Mouse (Mus musculus) E14TG2a.4 (cell line): ENCODE results near the gene Igsf23.
"Not testable (repeated sequence)": the region's sequence is repeated elsewhere in the genome, so short reads cannot be mapped to it uniquely, and the experiment has no call there.

ENCODE experiments used
- H3K27me3 ChIP-seq: 2 replicates; pipeline ENCODE4 v1.6.1; 2014; ENCODE audit warnings: low read length, control low read depth; ENCODE audit not compliant: insufficient read depth
- H3K36me3 ChIP-seq: 2 replicates; pipeline ENCODE4 v1.6.1; 2014; ENCODE audit warnings: low read length, control low read depth; ENCODE audit not compliant: insufficient read depth
- H3K4me1 ChIP-seq: replicated peaks from 2 replicates; pipeline ENCODE4 v1.6.1; 2014; ENCODE audit warnings: low read depth, low read length, control low read depth
- H3K4me3 ChIP-seq: replicated peaks from 2 replicates; pipeline ENCODE4 v1.5.1; 2014; ENCODE audit warnings: mild to moderate bottlenecking, low read length
- H3K9me3 ChIP-seq: 2 replicates; pipeline ENCODE4 v1.6.1; 2014; ENCODE audit warnings: low read length, control low read depth
- CTCF ChIP-seq: conservative IDR thresholded peaks from 2 replicates; pipeline ENCODE4 v1.5.1; 2014; ENCODE audit warnings: low read length
- NANOG ChIP-seq: IDR thresholded peaks from 2 replicates; pipeline ENCODE4 v1.6.1; 2014; ENCODE audit warnings: borderline replicate concordance, low read length, mixed read lengths
- POU5F1 ChIP-seq: IDR thresholded peaks from 2 replicates; pipeline ENCODE4 v1.6.1; 2014; ENCODE audit warnings: low read length, borderline replicate concordance

Gene Igsf23

GRCm38 (mm10) chr7:19950589-19950988 is at the start of gene Igsf23:
Igsf23 (minus strand) TSS chr7:19950756.
- Histone ChIP-seq H3K4me3 (peak within 1 kb of the TSS; percentile 61), H3K4me1 (peaks cover 35% of the 10 kb centered on the region), H3K9me3 (no peaks in the 10 kb centered on the region), H3K36me3 (no peaks in the 10 kb centered on the region), H3K27me3 (0 out of 2 replicates have a peak, but pooled peaks cover 6% of the 10 kb centered on the region)
- no peak for TF ChIP-seq CTCF
- TF ChIP-seq NANOG = no peak
- TF ChIP-seq POU5F1 = no peak

DNA sequence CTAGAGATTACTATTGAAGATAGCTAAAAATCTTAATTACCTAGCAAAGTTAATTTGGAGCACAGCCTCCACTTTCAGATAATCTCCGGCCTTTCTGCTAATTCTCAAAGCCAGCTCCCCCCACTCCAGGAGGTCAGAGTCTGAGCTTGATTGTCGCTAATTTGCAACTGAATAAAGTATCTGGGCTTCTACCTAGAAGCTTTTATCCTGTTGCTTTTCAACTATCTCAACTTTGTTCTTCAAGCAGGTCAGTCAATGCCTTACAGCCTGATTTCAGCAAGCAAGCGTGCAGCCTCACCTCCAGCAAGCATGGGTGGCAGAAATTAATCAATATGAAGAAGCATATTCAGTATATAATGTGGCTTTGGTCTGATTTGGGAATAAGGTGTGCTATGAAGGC is 46.2 kb upstream of the Igsf23 start:
- H3K4me3 ChIP-seq, H3K27me3 ChIP-seq, H3K4me1 ChIP-seq, H3K36me3 ChIP-seq: not testable (repeated sequence)
- H3K9me3 ChIP-seq = peaks cover 18% of the 10 kb centered on the region

DNA sequence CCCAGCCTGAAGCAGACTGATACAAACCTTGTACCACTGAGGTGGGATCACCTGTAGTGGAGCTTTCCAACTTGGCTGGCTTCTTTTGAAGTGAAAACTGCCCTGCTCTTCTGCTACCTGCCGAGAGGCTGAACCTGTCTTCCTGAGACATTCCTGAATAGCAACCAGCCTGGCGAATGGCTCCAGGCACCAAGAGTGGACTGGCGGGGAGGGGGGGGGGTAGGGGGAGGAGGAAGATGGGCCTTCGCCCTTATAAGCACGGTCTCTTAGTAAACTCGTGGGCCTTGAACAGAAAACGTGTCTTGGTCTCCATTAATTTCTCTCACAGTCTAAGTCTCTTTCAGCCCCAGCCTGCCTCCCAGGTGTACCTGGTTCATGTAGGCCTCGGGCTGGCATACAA is 40.6 kb upstream of the Igsf23 start, which contains the start of gene Nlrp9b:
TSS of gene Nlrp9b (plus strand) at position 301 of the 400 bp plus-strand sequence.
- H3K4me1 ChIP-seq = peaks cover 25% of the 10 kb centered on the region
- H3K27me3 ChIP-seq = not testable (repeated sequence)

DNA sequence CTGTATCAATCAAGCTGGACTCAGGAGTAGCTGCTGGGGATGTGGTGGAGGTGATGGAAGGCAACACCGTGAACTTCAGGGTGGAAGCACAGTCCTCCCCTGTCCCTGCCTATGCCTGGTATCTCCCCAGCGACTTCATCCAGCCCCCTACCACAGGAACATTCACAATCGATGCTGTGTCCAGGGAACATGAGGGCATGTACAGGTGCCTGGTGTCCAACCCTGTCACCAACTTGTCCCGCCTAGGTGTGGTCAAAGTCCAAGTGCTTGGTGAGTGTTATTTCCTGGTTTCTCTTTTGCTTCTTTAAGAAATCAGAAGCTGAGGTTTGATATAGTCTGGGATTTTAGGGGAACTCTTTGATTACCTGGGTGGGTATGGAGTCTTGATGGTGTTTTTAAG is 21.0 kb upstream of the Igsf23 start:
- peaks cover 8% of the 10 kb centered on the region; the same call in 1 of the 2 replicates for H3K9me3 ChIP-seq
- peaks cover 5% of the 10 kb centered on the region; the same call in 1 of the 2 replicates for H3K4me1 ChIP-seq
- TF ChIP-seq POU5F1 = no peak
- no peak for TF ChIP-seq NANOG
- TF ChIP-seq CTCF = no peak
- H3K27me3 ChIP-seq = no peaks in the 10 kb centered on the region
- peaks cover 20% of the 10 kb centered on the region for H3K36me3 ChIP-seq
- no peak overlapping the region for H3K4me3 ChIP-seq

More for the DNA sequence above, 40.6 kb upstream of the Igsf23 start, which contains the start of gene Nlrp9b:
- H3K36me3 ChIP-seq, H3K9me3 ChIP-seq, H3K4me3 ChIP-seq: not testable (repeated sequence)

- Histone ChIP-seq H3K36me3 (peaks cover 20% of the 10 kb centered on the region), H3K27me3 (no peaks in the 10 kb centered on the region), H3K4me3 (no peak overlapping the region), H3K4me1 (peaks cover under 1% of the 10 kb centered on the region; the same call in 1 of the 2 replicates), H3K9me3 (peaks cover 8% of the 10 kb centered on the region; the same call in 1 of the 2 replicates)
- TF ChIP-seq POU5F1 = no peak
- TF ChIP-seq NANOG = no peak
- no peak for TF ChIP-seq CTCF
Measured at GRCm38 (mm10) chr7:19970196-19970595, 19.6 kb upstream of the Igsf23 start.

- Histone ChIP-seq H3K4me1 (no peaks in the 10 kb centered on the region), H3K36me3 (peaks cover 20% of the 10 kb centered on the region), H3K4me3 (no peak overlapping the region), H3K9me3 (peaks cover 8% of the 10 kb centered on the region; the same call in 1 of the 2 replicates), H3K27me3 (no peaks in the 10 kb centered on the region)
- TF ChIP-seq CTCF (peak; percentile 60), POU5F1 (no peak)
Measured at GRCm38 (mm10) chr7:19969541-19970090, 19.1 kb upstream of the Igsf23 start.

GRCm38 (mm10) chr7:19969106-19969505 is 18.6 kb upstream of the Igsf23 start:
- 0 out of 2 replicates have a peak, but pooled peaks cover 3% of the 10 kb centered on the region for H3K4me1 ChIP-seq
- peaks cover 20% of the 10 kb centered on the region for H3K36me3 ChIP-seq
- no peak overlapping the region for H3K4me3 ChIP-seq
- peaks cover 8% of the 10 kb centered on the region; the same call in 1 of the 2 replicates for H3K9me3 ChIP-seq
- TF ChIP-seq POU5F1 = no peak
- TF ChIP-seq CTCF = no peak
- TF ChIP-seq NANOG = no peak
- H3K27me3 ChIP-seq = no peaks in the 10 kb centered on the region

- H3K36me3 ChIP-seq = peaks cover 5% of the 10 kb centered on the region; the same call in 1 of the 2 replicates
- no peaks in the 10 kb centered on the region for H3K27me3 ChIP-seq
- peaks cover 12% of the 10 kb centered on the region; the same call in 1 of the 2 replicates for H3K4me1 ChIP-seq
- no peak for TF ChIP-seq POU5F1
- no peak for TF ChIP-seq NANOG
- TF ChIP-seq CTCF = no peak
- H3K4me3 ChIP-seq = no peak within 1 kb of the TSS
- H3K9me3 ChIP-seq = 0 out of 2 replicates have a peak, but pooled peaks cover 6% of the 10 kb centered on the region
Measured at GRCm38 (mm10) chr7:19964985-19965579, 14.5 kb upstream of the Igsf23 start, which contains the start of gene Ceacam20. Ceacam20 (plus strand) TSS chr7:19965412.

- no peaks in the 10 kb centered on the region for H3K36me3 ChIP-seq
- 0 out of 2 replicates have a peak, but pooled peaks cover 6% of the 10 kb centered on the region for H3K9me3 ChIP-seq
- no peak for TF ChIP-seq POU5F1
- TF ChIP-seq CTCF = no peak
- TF ChIP-seq NANOG = no peak
- no peak overlapping the region for H3K4me3 ChIP-seq
- H3K4me1 ChIP-seq = peaks cover 12% of the 10 kb centered on the region; the same call in 1 of the 2 replicates
- H3K27me3 ChIP-seq = no peaks in the 10 kb centered on the region
Measured at GRCm38 (mm10) chr7:19962423-19962822, 11.9 kb upstream of the Igsf23 start.
